1 mouse cellular context compared by ENCODE assay signal in genomic region chr15:89195690-89196312, GRCm38 (mm10).
TF ChIP-seq lines count a peak whose summit lies in the region.

No protein-coding gene starts in this region.

TF ChIP-seq in C2C12, 6 proteins besides CTCF, POLR2A, EP300 and RAD21:
- TF ChIP-seq MYOG (IDR thresholded peaks at IDR 0.05; ENCODE audit: control insufficient read depth, extremely low read depth, insufficient read length) (no peak), FOSL1 (IDR thresholded peaks at IDR 0.05; ENCODE audit: insufficient read depth, low read length, poor library complexity, severe bottlenecking) (no peak), USF1 (IDR thresholded peaks at IDR 0.05; ENCODE audit: low read depth) (no peak), MAX (IDR thresholded peaks at IDR 0.05) (no peak), MYOD1 (IDR thresholded peaks at IDR 0.05; ENCODE audit: control insufficient read depth, insufficient read length, low read depth) (no peak), CEBPB (IDR thresholded peaks at IDR 0.05; ENCODE audit: low read depth) (no peak)
